Mouse (Mus musculus) cortical plate, adult 2 months (tissue): ENCODE measurements at regions not wholly inside any gene's neighbourhood (a gene's known extent, or its start where the extent isn't known, plus 50 kb on each side); places are given as distances from the start of the nearest gene placed in this dataset.

ENCODE experiments used
- H3K27ac ChIP-seq: fragments of 200-500 bp; 2 replicates; pipeline ENCODE4 v1.5.1; 2012; ENCODE audit warnings: low read length, control low read depth, inconsistent platforms; ENCODE audit not compliant: insufficient read depth
- H3K4me1 ChIP-seq: fragments of 200-500 bp; 2 replicates; pipeline ENCODE4 v1.6.1; 2011; ENCODE audit warnings: low read length; ENCODE audit not compliant: control insufficient read depth, insufficient read depth
- H3K4me3 ChIP-seq: fragments of 200-500 bp; 2 replicates; pipeline ENCODE4 v1.5.1; 2011; ENCODE audit warnings: mild to moderate bottlenecking, low read length, control low read depth; ENCODE audit not compliant: insufficient read depth
- CTCF ChIP-seq: fragments of 200-500 bp; IDR thresholded peaks from 2 replicates; pipeline ENCODE4 v1.5.1; 2011; ENCODE audit warnings: mild to moderate bottlenecking, control low read depth, low read length; ENCODE audit not compliant: insufficient read depth; ENCODE audit errors: extremely low read depth
- POLR2A ChIP-seq: fragments of 200-500 bp; IDR thresholded peaks from 2 replicates; pipeline ENCODE4 v1.6.1; 2011; ENCODE audit warnings: mild to moderate bottlenecking, low read length, control low read depth; ENCODE audit not compliant: insufficient read depth; ENCODE audit errors: extremely low read depth

- H3K27ac ChIP-seq = no peak overlapping the region
- TF ChIP-seq POLR2A = no peak
- no peak for TF ChIP-seq CTCF
- no peak overlapping the region for H3K4me3 ChIP-seq
- H3K4me1 ChIP-seq = no peaks in the 10 kb centered on the region
Measured at GRCm38 (mm10) chr16:76851396-76851795, 162.1 kb upstream of the Usp25 start.

DNA sequence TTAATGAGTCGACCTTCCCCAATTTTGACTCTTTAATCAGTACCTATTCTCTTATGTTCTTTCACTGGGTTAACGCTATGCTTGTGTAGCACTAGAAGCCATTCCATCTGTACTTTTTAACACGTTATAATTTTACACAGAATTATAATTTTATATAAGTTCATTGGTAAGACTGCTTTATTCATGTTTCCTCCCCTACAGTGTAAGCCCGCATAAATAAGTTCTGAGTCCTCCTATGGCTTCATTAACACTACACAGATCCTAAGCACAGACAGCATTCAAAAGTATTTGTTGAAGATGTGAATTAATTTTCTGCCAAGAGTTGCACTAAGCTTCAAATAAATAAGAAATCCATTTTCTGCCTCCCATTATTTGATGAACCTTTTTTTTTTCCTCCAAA, 176.1 kb upstream of the Usp25 start:
- no peaks in the 10 kb centered on the region for H3K4me1 ChIP-seq
- H3K4me3 ChIP-seq = no peak overlapping the region
- H3K27ac ChIP-seq = no peak overlapping the region
- no peak for TF ChIP-seq POLR2A
- no peak for TF ChIP-seq CTCF

DNA sequence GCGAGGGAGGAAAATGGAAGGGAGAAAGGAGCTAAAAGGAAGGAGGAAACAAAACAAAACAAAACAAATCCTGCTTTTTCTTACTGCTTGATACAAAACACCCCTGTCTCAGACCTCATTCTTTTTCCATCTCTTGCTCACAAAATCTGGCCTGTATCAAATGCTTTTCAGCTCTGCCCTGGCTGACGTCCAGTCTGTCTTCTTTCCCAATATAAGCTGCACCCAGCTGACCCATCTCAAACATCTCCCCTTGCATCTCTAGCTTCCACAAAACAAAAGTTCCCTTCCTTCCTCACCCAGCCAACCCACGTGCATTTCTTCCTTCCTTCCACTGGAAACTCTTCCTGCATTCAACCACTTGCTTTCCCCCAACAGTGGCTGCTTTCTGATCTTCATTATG, 183.1 kb upstream of the Usp25 start:
- TF ChIP-seq POLR2A = no peak
- TF ChIP-seq CTCF = no peak
- H3K4me1 ChIP-seq = no peaks in the 10 kb centered on the region

GRCm38 (mm10) chr16:76827674-76828441, 185.6 kb upstream of the Usp25 start:
- TF ChIP-seq CTCF = no peak
- H3K4me3 ChIP-seq = no peak overlapping the region
- no peaks in the 10 kb centered on the region for H3K4me1 ChIP-seq
- no peak overlapping the region for H3K27ac ChIP-seq

More for the DNA sequence above, 183.1 kb upstream of the Usp25 start:
- Histone ChIP-seq H3K4me3 (no peak overlapping the region), H3K27ac (no peak overlapping the region)

GRCm38 (mm10) chr16:76821261-76821660, 192.2 kb upstream of the Usp25 start:
- no peak overlapping the region for H3K27ac ChIP-seq
- TF ChIP-seq CTCF (no peak), POLR2A (no peak)
- H3K4me1 ChIP-seq = no peaks in the 10 kb centered on the region

DNA sequence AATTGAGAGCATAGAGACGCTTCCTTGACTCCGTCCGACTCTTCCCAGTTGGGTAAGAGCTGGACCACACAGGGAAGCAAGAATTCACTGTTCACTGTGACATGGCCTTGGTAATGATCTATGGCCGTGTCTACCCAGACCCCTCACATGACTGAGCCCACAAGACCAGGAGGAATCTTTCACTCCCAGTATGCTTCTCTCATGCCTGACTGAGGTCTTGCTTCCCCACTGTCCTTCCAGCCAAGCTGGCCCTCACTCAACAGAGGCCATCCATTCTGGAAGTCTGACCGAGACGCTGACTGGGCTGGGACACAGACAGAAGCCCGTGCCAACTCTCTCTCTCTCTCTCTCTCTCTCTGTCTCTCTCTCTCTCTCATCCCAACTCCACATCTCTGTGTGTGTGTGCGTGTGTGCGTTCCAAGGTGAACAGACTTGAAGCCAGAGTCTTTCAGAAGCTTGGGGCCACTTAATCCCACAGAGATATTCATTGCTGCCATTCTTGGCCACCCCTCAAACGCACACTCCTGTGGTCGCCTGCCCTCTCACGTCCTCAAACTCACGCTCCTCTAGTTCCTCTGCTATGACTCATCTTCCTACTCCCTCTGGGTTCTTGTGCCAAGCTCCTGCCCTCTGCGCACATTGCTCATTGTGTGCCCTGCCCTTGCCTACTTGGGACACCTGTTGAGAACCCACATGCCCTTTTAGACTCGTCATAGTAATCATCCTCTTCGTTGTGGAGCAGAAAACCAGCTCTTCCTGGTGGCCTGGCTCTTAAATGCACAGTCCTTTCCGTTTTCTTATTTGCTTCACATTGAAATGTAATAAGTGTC, 197.2 kb upstream of the Usp25 start:
- TF ChIP-seq CTCF (no peak), POLR2A (no peak)
- Histone ChIP-seq H3K27ac (no peak overlapping the region), H3K4me3 (no peak overlapping the region), H3K4me1 (no peaks in the 10 kb centered on the region)

More at GRCm38 (mm10) chr16:76821261-76821660, 192.2 kb upstream of the Usp25 start:
- no peak overlapping the region for H3K4me3 ChIP-seq

DNA sequence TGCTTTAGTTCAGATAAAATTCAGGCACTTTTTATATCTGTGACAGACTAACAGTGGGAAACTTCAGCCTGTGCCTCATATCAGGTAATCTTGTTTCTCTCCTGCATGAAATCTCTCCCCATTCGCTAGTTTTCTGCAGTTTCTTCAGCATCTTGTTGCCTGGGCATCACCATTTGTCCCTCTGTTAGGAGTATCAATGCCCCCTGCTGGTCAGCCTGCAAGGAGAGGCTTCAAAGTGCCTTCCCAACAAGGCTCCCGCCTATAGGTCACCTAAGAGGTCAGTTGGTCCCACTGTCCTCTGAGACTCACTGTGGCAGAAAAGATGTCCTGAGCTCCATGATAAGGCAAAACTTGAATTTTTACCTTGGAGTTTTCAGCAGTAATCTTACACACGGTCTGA, 209.8 kb upstream of the Usp25 start:
- Histone ChIP-seq H3K4me1 (no peaks in the 10 kb centered on the region), H3K27ac (no peak overlapping the region), H3K4me3 (no peak overlapping the region)
- TF ChIP-seq CTCF = peak; percentile 45
- no peak for TF ChIP-seq POLR2A

GRCm38 (mm10) chr16:76786405-76787155, 226.9 kb upstream of the Usp25 start:
- H3K4me3 ChIP-seq = no peak overlapping the region
- no peak overlapping the region for H3K27ac ChIP-seq
- no peaks in the 10 kb centered on the region for H3K4me1 ChIP-seq
- TF ChIP-seq POLR2A = no peak
- TF ChIP-seq CTCF = peak; percentile 71

DNA sequence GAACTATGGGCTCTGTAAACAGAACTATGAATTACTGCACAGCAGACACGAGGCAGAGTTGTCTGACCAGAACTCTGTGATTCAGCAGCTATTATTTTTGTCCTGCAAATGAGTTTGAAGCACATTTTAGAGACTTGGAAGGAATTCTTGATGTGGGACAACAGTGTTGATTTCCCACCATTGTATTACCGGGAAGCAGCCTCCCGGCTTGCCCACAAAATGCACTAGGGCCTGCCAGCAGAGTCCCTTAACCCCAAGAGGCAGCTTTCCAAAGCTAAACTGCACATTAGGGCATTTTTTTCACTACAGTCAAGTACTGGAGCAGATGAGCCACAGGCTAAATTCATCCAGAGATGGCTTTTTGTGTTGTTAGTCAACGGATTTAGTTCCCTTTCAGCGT, 230.8 kb upstream of the Usp25 start:
- Histone ChIP-seq H3K4me3 (no peak overlapping the region), H3K4me1 (no peaks in the 10 kb centered on the region), H3K27ac (no peak overlapping the region)
- TF ChIP-seq POLR2A (no peak), CTCF (no peak)
